9 mouse cellular contexts compared by ENCODE assay signal in genomic region chr13:39440907-39441306, GRCm38 (mm10).
DNase-seq lines count a peak whose midpoint lies in the region; ATAC-seq and TF ChIP-seq lines count a peak whose summit lies in the region.
"Had no signal": no experiment of that assay in that cellular context is flagged by ENCODE, and none has a peak within 500 bp of the region (broad histone marks: within the 10 kb centered on the region; RNA-seq: fewer than 3 reads in every experiment).

No protein-coding gene starts in this region.

- 15% methylated on average over 8 of the region's 8 CpGs for WGBS in liver, embryonic 12.5 days (ENCODE audit: insufficient replicate concordance)
- WGBS in forebrain, embryonic 16.5 days = 15% methylated on average over 8 of the region's 8 CpGs
- WGBS in intestine, embryonic 16.5 days = 21% methylated on average over 8 of the region's 8 CpGs
- 36% methylated on average over 8 of the region's 8 CpGs for WGBS in limb, embryonic 10.5 days
- 13% methylated on average over 8 of the region's 8 CpGs for WGBS in midbrain, postnatal 0 days

- H3K36me3 ChIP-seq in liver, embryonic 12.5 days = no peaks in the 10 kb centered on the region
- no peaks in the 10 kb centered on the region for H3K36me3 ChIP-seq in forebrain, embryonic 16.5 days (ENCODE audit: control insufficient read depth, insufficient read depth)
- H3K36me3 ChIP-seq in intestine, embryonic 16.5 days (ENCODE audit: control insufficient read depth, insufficient read depth, low read length) = no peaks in the 10 kb centered on the region
- H3K36me3 ChIP-seq in limb, embryonic 10.5 days = no peaks in the 10 kb centered on the region
- no peaks in the 10 kb centered on the region for H3K36me3 ChIP-seq in midbrain, postnatal 0 days (ENCODE audit: insufficient read depth, low read length)
- H3K36me3 ChIP-seq: embryonic facial prominence, embryonic 13.5 days had no signal

- peak; percentile 92 for TF ChIP-seq CTCF in midbrain, postnatal 0 days (IDR thresholded peaks at IDR 0.05)

- no peaks in the 10 kb centered on the region for H3K27me3 ChIP-seq in liver, embryonic 12.5 days (replicated peaks)
- H3K27me3 ChIP-seq in forebrain, embryonic 16.5 days (replicated peaks; ENCODE audit: control insufficient read depth, insufficient read depth, low read length) = peaks cover 6% of the 10 kb centered on the region; the same call in 1 of the 2 replicates
- H3K27me3 ChIP-seq in intestine, embryonic 16.5 days (replicated peaks; ENCODE audit: control insufficient read depth, insufficient read depth, low read length) = no peaks in the 10 kb centered on the region
- no peaks in the 10 kb centered on the region for H3K27me3 ChIP-seq in limb, embryonic 10.5 days (ENCODE audit: low read depth, poor library complexity, severe bottlenecking)
- H3K27me3 ChIP-seq in midbrain, postnatal 0 days (ENCODE audit: insufficient read depth, low read length) = no peaks in the 10 kb centered on the region
- H3K27me3 ChIP-seq: embryonic facial prominence, embryonic 13.5 days had no signal

- H3K27ac ChIP-seq in liver, embryonic 12.5 days = no peak overlapping the region
- no peak overlapping the region for H3K27ac ChIP-seq in forebrain, embryonic 16.5 days (ENCODE audit: low read length)
- H3K27ac ChIP-seq in intestine, embryonic 16.5 days (ENCODE audit: low read length) = no peak overlapping the region
- H3K27ac ChIP-seq in limb, embryonic 10.5 days = no peak overlapping the region
- H3K27ac ChIP-seq in midbrain, postnatal 0 days (ENCODE audit: low read depth, low read length) = no peak overlapping the region
- H3K27ac ChIP-seq: embryonic facial prominence, embryonic 13.5 days had no signal

- no peak overlapping the region for H3K4me3 ChIP-seq in liver, embryonic 12.5 days
- no peak overlapping the region for H3K4me3 ChIP-seq in forebrain, embryonic 16.5 days (replicated peaks; ENCODE audit: low read length)
- H3K4me3 ChIP-seq in intestine, embryonic 16.5 days (ENCODE audit: low read length) = no peak overlapping the region
- H3K4me3 ChIP-seq in limb, embryonic 10.5 days = no peak overlapping the region
- no peak overlapping the region for H3K4me3 ChIP-seq in midbrain, postnatal 0 days (ENCODE audit: low read depth, low read length)
- H3K4me3 ChIP-seq: embryonic facial prominence, embryonic 13.5 days had no signal

- peak; percentile 41 for DNase-seq in liver
- peak; percentile 40 for DNase-seq in cerebellum, adult 11 months
- DNase-seq in limb, embryonic 10.5 days (ENCODE audit: low spot score) = peak; percentile 72
- peak; percentile 78 for DNase-seq in midbrain, postnatal 0 days (ENCODE audit: low spot score)
- peak; percentile 28 for DNase-seq in thymus, postnatal 14 days

- no peak overlapping the region for H3K4me2 ChIP-seq in liver, embryonic 12.5 days
- no peak overlapping the region for H3K4me2 ChIP-seq in forebrain, embryonic 16.5 days (ENCODE audit: low read length)
- H3K4me2 ChIP-seq in intestine, embryonic 16.5 days (ENCODE audit: low read depth, low read length) = 0 out of 2 replicates have a peak overlapping the region, but pooled peaks have one; percentile 23
- no peak overlapping the region for H3K4me2 ChIP-seq in midbrain, postnatal 0 days (ENCODE audit: low read depth, low read length, poor library complexity, severe bottlenecking)
- H3K4me2 ChIP-seq: embryonic facial prominence, embryonic 13.5 days had no signal

- no peak overlapping the region for H3K9ac ChIP-seq in liver, embryonic 12.5 days
- H3K9ac ChIP-seq in forebrain, embryonic 16.5 days (replicated peaks; ENCODE audit: low read depth, low read length) = no peak overlapping the region
- H3K9ac ChIP-seq in intestine, embryonic 16.5 days (ENCODE audit: low read depth, low read length) = no peak overlapping the region
- no peak overlapping the region for H3K9ac ChIP-seq in midbrain, postnatal 0 days (replicated peaks; ENCODE audit: low read length, poor library complexity, severe bottlenecking)
- H3K9ac ChIP-seq: embryonic facial prominence, embryonic 13.5 days had no signal

- no peaks in the 10 kb centered on the region for H3K9me3 ChIP-seq in liver, embryonic 12.5 days (replicated peaks)
- H3K9me3 ChIP-seq in forebrain, embryonic 16.5 days (ENCODE audit: control insufficient read depth, low read length) = no peaks in the 10 kb centered on the region
- H3K9me3 ChIP-seq in intestine, embryonic 16.5 days (ENCODE audit: control insufficient read depth, low read length) = no peaks in the 10 kb centered on the region
- H3K9me3 ChIP-seq in limb, embryonic 10.5 days (replicated peaks) = no peaks in the 10 kb centered on the region
- H3K9me3 ChIP-seq in midbrain, postnatal 0 days (ENCODE audit: low read length) = no peaks in the 10 kb centered on the region
- H3K9me3 ChIP-seq: embryonic facial prominence, embryonic 13.5 days had no signal

- no peak for ATAC-seq in liver, embryonic 12.5 days
- ATAC-seq in forebrain, embryonic 16.5 days = peak; percentile 90
- ATAC-seq in intestine, embryonic 16.5 days = peak; percentile 55
- ATAC-seq in midbrain, postnatal 0 days (ENCODE audit: low FRiP score) = no peak

- no peaks in the 10 kb centered on the region for H3K4me1 ChIP-seq in liver, embryonic 12.5 days
- no peaks in the 10 kb centered on the region for H3K4me1 ChIP-seq in forebrain, embryonic 16.5 days (replicated peaks; ENCODE audit: control insufficient read depth, insufficient read depth, low read length)
- H3K4me1 ChIP-seq in intestine, embryonic 16.5 days (ENCODE audit: control insufficient read depth, insufficient read depth, low read length) = no peaks in the 10 kb centered on the region
- no peaks in the 10 kb centered on the region for H3K4me1 ChIP-seq in limb, embryonic 10.5 days
- no peaks in the 10 kb centered on the region for H3K4me1 ChIP-seq in midbrain, postnatal 0 days (ENCODE audit: insufficient read depth, low read length)
- H3K4me1 ChIP-seq: embryonic facial prominence, embryonic 13.5 days had no signal

Comparison
In these comparisons a context has a peak if more than half of its experiments do, and no peak if none do; other contexts are left out.
1. DNase-seq: peak in every context shown above with its lines; median percentile 78 in midbrain, postnatal 0 days; 72 in limb, embryonic 10.5 days; 41 in liver; 40 in cerebellum, adult 11 months; 28 in thymus, postnatal 14 days.
2. ATAC-seq: peak in forebrain, embryonic 16.5 days (single experiment) and intestine, embryonic 16.5 days (single experiment); none in liver, embryonic 12.5 days (single experiment) and midbrain, postnatal 0 days (single experiment).